Mouse (Mus musculus) heart, embryonic 12.5 days (tissue): ENCODE results near the gene Ovol2. TPM values are rescaled to one million over a fixed set of nuclear protein-coding genes. Genes with fewer than 3 reads are reported as not detected.
"Not testable (repeated sequence)": the region's sequence is repeated elsewhere in the genome, so short reads cannot be mapped to it uniquely, and the experiment has no call there.

Experiments used
- ATAC-seq: fragments of 200-750 bp; cut with Nextera tagmentation; 2 replicates; pipeline ENCODE4 v1.8.0; 2017; ENCODE audit warnings: moderate TSS enrichment, moderate library complexity; ENCODE audit not compliant: insufficient number of reproducible peaks, low FRiP score
- H3K27ac ChIP-seq: fragments of 300-500 bp; sonication (generic); 2 replicates; pipeline ENCODE4 v1.5.1; 2016; ENCODE audit warnings: mild to moderate bottlenecking, moderate library complexity; ENCODE audit not compliant: poor library complexity, severe bottlenecking
- H3K27me3 ChIP-seq: fragments of 300-500 bp; sonication (generic); replicated peaks from 2 replicates; pipeline ENCODE4 v1.6.1; 2016; ENCODE audit warnings: mild to moderate bottlenecking, moderate library complexity
- H3K36me3 ChIP-seq: fragments of 300-500 bp; sonication (generic); 2 replicates; pipeline ENCODE4 v1.6.1; 2016; ENCODE audit warnings: mild to moderate bottlenecking, moderate library complexity
- H3K4me1 ChIP-seq: fragments of 300-500 bp; sonication (generic); replicated peaks from 2 replicates; pipeline ENCODE4 v1.6.1; 2016; ENCODE audit warnings: mild to moderate bottlenecking
- H3K4me2 ChIP-seq: fragments of 300-500 bp; sonication (generic); 2 replicates; pipeline ENCODE4 v1.6.1; 2016; ENCODE audit warnings: mild to moderate bottlenecking, moderate library complexity
- H3K4me3 ChIP-seq: fragments of 300-500 bp; sonication (generic); 2 replicates; pipeline ENCODE4 v1.5.1; 2016; ENCODE audit warnings: mild to moderate bottlenecking
- H3K9ac ChIP-seq: fragments of 300-500 bp; sonication (generic); 2 replicates; pipeline ENCODE4 v1.6.1; 2016; ENCODE audit warnings: mild to moderate bottlenecking, moderate library complexity
- H3K9me3 ChIP-seq: fragments of 300-500 bp; sonication (generic); replicated peaks from 2 replicates; pipeline ENCODE4 v1.6.1; 2016; ENCODE audit warnings: mild to moderate bottlenecking, moderate library complexity
- WGBS: fragments of 180-500 bp; shearing (Covaris S2); methylation state at CpG from one replicate; pipeline ENCODE4 v1.1.7; 2016; 5-methylcytosine and 5-hydroxymethylcytosine counted together
- polyA plus RNA-seq: library from polyadenylated mRNA; unstranded; fragments of >200 nt; fragmentation: Nextera tagmentation; extraction: Ambion mirVana; gene quantifications from 2 replicates; pipeline ENCODE4 v1.2.1, GENCODE M21; 2016

Gene Ovol2
- polyA plus RNA-seq, 1 experiment from 2014 or later = 0.20 TPM

DNA sequence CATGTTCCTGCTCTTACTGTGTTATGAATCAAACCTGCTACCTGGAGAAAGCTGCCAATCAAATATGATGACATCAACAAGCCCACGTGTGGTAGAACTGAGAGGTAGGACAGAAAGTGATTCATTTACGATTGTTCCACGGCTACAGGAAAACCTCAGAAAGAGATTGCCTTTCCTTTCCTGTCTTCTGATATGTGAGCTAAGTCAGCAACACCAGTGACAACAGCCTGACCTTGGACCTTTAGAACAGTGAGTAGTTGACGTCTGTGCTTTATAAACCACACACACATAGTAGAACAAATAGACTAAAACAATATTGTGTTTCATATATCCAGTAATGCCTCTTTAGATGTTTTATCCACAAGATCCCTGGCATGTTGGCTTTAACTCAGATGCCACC lies 11.2 kb upstream of the Ovol2 start:
- Histone ChIP-seq H3K4me2 (no peak overlapping the region), H3K9ac (no peak overlapping the region), H3K27me3 (no peaks in the 10 kb centered on the region), H3K4me3 (no peak overlapping the region), H3K4me1 (no peaks in the 10 kb centered on the region), H3K27ac (no peak overlapping the region), H3K9me3 (no peaks in the 10 kb centered on the region), H3K36me3 (no peaks in the 10 kb centered on the region)
- 57% methylated on average over 4 of the region's 4 CpGs for WGBS
- no peak for ATAC-seq

DNA sequence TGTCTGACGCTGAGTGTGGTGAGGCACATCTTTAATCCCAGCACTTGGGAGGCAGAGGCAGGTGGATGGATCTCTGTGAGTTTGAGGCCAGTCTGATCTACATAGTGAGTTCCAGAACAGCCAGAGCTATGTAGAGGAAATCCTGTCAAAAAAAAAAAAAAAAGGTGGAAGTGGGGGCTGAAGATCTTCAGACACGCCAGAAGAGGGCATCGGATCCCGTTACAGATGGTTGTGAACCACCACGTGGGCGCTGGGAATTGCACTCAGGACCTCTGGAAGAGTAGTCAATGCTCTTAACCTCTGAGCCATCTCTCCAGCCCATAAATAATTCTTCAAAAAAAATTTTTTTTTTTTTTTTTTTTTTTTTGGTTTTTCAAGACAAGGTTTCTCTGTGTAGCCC lies 6.2 kb upstream of the Ovol2 start:
- not testable (repeated sequence) for ATAC-seq, H3K36me3 ChIP-seq, H3K4me2 ChIP-seq, H3K27ac ChIP-seq, H3K4me3 ChIP-seq, H3K9me3 ChIP-seq, H3K9ac ChIP-seq, H3K4me1 ChIP-seq
- WGBS = 83% methylated on average over 6 of the region's 6 CpGs
- peaks cover 33% of the 10 kb centered on the region for H3K27me3 ChIP-seq

DNA sequence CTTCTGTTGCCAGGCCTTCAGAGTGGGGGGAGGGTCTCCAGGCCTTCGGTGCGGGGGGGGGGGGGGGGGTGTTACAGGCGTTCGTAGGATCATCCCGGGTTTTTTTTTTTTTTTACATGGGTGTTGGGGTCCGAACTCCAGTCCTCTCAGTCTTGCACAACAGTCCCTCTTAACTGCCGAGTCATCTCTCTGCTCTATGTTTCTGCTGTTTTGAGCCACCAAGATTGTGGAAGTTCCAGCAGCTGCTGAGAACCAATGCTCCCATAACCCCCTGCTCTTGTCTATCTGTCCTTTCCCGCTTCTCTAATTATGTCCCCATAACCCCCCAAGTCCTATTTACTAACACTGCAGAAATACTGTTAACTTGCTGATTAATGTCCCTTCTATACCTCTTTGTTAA lies 5.8 kb upstream of the Ovol2 start:
- H3K36me3 ChIP-seq = no peaks in the 10 kb centered on the region
- no peak for ATAC-seq
- H3K4me2 ChIP-seq = no peak overlapping the region
- H3K4me1 ChIP-seq = peaks cover 5% of the 10 kb centered on the region; the same call in 1 of the 2 replicates
- peaks cover 37% of the 10 kb centered on the region for H3K27me3 ChIP-seq
- no peaks in the 10 kb centered on the region for H3K9me3 ChIP-seq
- no peak overlapping the region for H3K9ac ChIP-seq
- no peak overlapping the region for H3K27ac ChIP-seq
- no peak overlapping the region for H3K4me3 ChIP-seq
- 60% methylated on average over 8 of the region's 8 CpGs for WGBS

DNA sequence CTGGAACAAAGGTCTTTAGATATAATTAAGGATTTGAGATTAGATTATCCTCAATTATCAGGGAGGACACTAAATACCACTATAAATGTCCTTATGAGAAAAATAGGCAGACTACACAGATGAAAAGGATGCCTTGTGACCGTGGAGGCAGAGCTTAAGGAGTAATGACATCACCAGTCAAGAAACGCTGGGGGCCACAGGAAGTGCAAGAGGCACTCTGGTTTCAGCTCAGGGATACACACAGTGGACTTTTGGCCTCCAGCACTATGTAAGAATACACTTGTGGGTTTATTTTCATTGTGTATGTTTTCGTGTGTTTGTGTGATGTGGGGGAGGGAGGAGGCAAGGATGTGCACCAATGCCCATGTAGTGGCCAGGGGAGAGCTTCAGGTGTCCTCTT lies 5.3 kb upstream of the Ovol2 start:
- Histone ChIP-seq H3K4me2 (no peak overlapping the region), H3K27ac (no peak overlapping the region), H3K36me3 (no peaks in the 10 kb centered on the region), H3K9me3 (no peaks in the 10 kb centered on the region), H3K4me1 (peaks cover 8% of the 10 kb centered on the region), H3K27me3 (peaks cover 42% of the 10 kb centered on the region), H3K9ac (no peak overlapping the region), H3K4me3 (no peak overlapping the region)
- no peak for ATAC-seq
- WGBS = 52% methylated on average over 3 of the region's 3 CpGs

DNA sequence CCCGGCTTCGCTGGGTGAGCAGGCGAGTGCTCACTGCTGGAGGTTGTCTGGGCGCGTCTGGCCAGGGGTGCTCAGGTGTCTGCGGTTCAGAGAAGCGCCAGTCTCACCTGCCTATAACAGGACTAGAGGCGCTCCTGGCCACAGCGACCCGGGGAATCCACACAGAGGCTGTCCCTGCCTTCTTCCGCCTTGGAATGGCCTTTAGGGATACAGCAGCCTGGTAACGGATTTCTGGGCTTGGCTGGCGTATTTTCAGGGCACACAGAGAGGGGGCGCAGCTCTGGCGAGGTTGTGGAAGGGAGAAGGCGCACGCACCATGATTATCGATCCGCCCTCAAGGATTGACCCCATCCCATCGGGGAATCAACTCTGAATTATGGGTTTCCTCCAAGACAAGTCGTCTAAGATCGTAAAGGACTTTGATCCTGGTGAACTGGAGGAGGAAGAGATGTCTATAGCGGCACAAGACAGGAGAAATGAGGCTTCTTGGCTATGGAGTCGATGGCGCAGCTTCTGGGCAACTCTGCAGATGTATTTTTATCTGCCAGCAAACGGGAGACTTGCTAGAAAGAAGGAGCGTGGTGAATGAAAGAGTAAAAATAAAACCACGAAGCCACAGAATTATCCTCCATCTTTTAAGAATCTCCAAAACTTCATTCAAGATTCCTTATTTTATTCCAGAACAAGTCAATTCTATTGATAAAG lies 1.3 kb upstream of the Ovol2 start:
- Histone ChIP-seq H3K9ac (0 out of 2 replicates have a peak overlapping the region, but pooled peaks have one; percentile 44), H3K36me3 (no peaks in the 10 kb centered on the region), H3K4me2 (peak overlapping the region; percentile 88), H3K4me3 (peak overlapping the region; percentile 55), H3K27ac (no peak overlapping the region), H3K4me1 (peaks cover 33% of the 10 kb centered on the region), H3K9me3 (no peaks in the 10 kb centered on the region), H3K27me3 (peaks cover 80% of the 10 kb centered on the region)
- 6% methylated on average over 28 of the region's 28 CpGs for WGBS
- no peak for ATAC-seq

DNA sequence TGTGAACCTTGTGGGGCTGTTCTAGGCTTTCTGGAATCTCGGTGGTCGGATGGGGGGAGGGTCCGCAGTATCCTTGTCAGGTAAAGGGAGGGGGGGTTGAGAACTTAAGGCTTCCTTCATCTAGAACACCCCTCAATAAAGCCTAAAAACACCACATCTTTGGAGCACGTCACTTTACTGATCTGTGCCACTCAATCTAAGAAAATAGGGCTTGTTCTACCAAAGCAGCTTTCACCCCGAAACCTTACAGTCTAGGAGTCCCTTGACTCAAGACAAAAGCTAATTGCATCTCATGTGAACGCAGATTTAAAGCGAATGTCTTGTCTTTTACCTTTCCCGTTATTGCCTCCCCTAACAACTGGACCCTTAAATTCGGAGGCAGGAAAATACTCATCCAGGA lies 540 bp upstream of the Ovol2 start:
- peak overlapping the region; percentile 55 for H3K4me3 ChIP-seq
- ATAC-seq = no peak
- H3K9me3 ChIP-seq = no peaks in the 10 kb centered on the region
- 5% methylated on average over 9 of the region's 9 CpGs for WGBS
- peak overlapping the region; percentile 88 for H3K4me2 ChIP-seq
- peaks cover 33% of the 10 kb centered on the region for H3K4me1 ChIP-seq
- 0 out of 2 replicates have a peak overlapping the region, but pooled peaks have one; percentile 44 for H3K9ac ChIP-seq
- H3K27ac ChIP-seq = no peak overlapping the region
- H3K36me3 ChIP-seq = no peaks in the 10 kb centered on the region
- H3K27me3 ChIP-seq = peaks cover 86% of the 10 kb centered on the region

DNA sequence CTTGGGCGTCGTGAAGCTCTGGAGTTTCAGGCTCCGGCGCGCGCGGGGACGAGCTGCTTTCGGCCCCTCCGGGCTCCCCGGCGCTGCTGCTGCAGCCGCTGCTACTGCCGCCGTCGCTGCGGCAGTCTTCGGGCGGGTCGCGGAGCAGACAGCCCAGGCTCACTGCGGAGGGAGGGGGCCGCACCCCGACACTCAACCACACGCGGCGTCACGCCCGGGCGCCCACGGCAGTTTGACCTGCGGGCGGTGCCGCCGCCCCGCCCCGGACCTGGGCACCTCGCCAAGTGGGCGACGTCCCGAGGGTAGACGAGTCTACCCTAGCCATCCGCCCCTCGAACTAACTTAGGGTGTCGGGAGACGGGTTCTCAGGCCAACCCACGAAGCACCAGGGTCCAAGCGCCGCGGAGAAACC lies 980 bp downstream of the Ovol2 start:
- Histone ChIP-seq H3K36me3 (no peaks in the 10 kb centered on the region), H3K27me3 (peaks cover 89% of the 10 kb centered on the region), H3K9ac (peak overlapping the region; percentile 57), H3K4me2 (peak overlapping the region; percentile 88), H3K4me1 (peaks cover 33% of the 10 kb centered on the region), H3K4me3 (peak overlapping the region; percentile 55), H3K27ac (no peak overlapping the region), H3K9me3 (no peaks in the 10 kb centered on the region)
- ATAC-seq = peak; percentile 41; the same call in 1 of the 2 replicates
- under 1% methylated on average over 50 of the region's 50 CpGs for WGBS

DNA sequence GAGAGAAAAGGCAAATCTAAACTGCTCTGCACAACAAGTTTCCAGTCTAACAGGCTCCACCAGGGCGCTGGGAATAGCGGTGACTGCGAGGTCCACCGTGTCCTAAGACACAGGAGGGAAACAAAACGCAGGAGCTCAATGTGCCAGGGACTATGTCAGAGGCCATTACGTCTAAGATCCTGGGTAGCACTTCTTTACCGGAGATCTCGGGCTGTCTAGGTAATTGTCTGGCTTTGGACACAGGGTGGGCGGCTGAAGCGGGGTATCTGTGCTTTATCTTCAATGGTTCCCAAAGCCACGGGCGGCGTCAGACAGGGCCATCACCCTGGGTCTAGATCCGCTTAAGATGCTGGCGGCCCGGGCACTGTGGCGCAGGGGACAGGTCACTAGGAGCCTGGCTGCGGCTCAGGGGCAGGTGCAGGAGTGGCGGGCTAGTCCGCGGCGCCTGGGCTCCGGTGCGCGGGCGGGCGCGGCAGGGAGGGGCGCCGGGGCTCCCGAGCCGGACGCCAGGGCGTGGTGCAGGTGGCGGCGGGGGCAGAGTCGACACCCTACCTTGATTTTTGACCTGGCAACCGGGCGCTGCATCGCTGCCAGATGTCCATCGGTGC lies 1.5 kb downstream of the Ovol2 start:
- Histone ChIP-seq H3K4me1 (peaks cover 33% of the 10 kb centered on the region), H3K36me3 (no peaks in the 10 kb centered on the region), H3K4me3 (peak overlapping the region; percentile 55), H3K4me2 (peak overlapping the region; percentile 88), H3K9me3 (no peaks in the 10 kb centered on the region), H3K27ac (no peak overlapping the region), H3K9ac (peak overlapping the region; percentile 57), H3K27me3 (peaks cover 85% of the 10 kb centered on the region)
- no peak for ATAC-seq
- 3% methylated on average over 31 of the region's 41 CpGs for WGBS

DNA sequence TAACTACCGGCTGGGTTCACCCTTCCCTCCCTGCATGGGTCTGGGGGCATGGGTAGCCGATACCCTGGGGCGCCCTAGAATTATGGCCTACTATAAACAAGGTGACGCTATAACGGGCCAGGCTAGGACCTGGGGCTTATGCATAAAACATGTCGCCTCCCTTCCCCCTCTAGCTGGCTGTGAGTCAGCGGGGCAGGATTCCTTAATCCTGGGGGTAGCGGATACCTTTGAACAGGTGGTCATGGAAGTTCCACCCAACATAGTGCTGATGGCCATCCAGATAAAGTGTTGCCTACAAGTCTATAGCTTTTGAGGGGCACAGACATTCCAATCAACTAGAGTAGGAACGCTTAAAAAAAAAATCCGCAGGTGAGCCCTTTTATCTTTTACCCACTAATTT lies 2.0 kb downstream of the Ovol2 start:
- peaks cover 80% of the 10 kb centered on the region for H3K27me3 ChIP-seq
- peak overlapping the region; percentile 88 for H3K4me2 ChIP-seq
- no peaks in the 10 kb centered on the region for H3K36me3 ChIP-seq
- H3K9ac ChIP-seq = no peak overlapping the region
- WGBS = 4% methylated on average over 10 of the region's 10 CpGs
- no peak overlapping the region for H3K27ac ChIP-seq
- peaks cover 33% of the 10 kb centered on the region for H3K4me1 ChIP-seq
- H3K9me3 ChIP-seq = no peaks in the 10 kb centered on the region
- no peak for ATAC-seq
- H3K4me3 ChIP-seq = peak overlapping the region; percentile 55

DNA sequence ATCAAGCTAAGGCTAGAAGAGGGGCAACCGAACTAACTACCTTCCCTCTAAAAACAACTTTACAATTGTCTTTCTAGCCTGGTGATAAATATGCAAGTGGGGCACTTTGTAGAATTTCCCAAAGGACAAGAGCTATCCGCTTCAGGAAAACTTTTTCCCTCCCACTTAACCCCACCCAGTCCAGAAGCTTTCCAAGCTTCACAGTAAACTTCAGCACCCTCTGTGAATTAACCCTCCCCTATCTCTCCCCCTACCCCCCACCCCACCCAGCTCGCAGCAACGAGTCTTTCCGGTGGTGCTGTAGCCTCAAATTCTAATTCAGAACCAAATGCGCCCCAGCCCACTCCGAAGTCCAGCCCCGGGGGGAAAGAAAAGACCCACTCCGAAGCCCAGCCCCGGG lies 2.5 kb downstream of the Ovol2 start:
- no peaks in the 10 kb centered on the region for H3K9me3 ChIP-seq
- ATAC-seq = no peak
- H3K4me1 ChIP-seq = peaks cover 33% of the 10 kb centered on the region
- peaks cover 75% of the 10 kb centered on the region for H3K27me3 ChIP-seq
- no peak overlapping the region for H3K27ac ChIP-seq
- no peaks in the 10 kb centered on the region for H3K36me3 ChIP-seq
- peak overlapping the region; percentile 27 for H3K4me3 ChIP-seq
- WGBS = 1% methylated on average over 9 of the region's 10 CpGs
- H3K4me2 ChIP-seq = peak overlapping the region; percentile 88
- no peak overlapping the region for H3K9ac ChIP-seq

DNA sequence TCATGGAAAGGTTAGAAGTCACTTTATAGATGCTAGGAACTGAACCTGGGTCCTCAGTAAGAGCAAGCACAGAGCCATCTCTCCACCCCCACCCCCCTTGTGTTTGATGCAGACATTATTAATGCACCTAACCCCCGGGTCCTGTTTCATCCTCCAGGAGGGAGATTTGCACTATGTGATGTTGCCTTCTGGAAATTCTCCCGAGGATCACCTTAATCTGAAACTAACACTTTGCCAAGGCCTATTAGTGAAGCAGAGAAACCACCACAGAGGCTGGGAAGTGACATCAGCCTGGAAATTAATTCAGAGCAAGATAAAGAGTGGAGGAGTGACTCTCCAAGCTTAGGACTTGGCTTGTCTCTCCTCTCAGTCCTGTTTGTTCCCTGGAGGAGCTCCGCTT lies 7.7 kb downstream of the Ovol2 start:
- WGBS = 52% methylated on average over 3 of the region's 3 CpGs
- no peaks in the 10 kb centered on the region for H3K9me3 ChIP-seq
- no peak overlapping the region for H3K4me3 ChIP-seq
- H3K4me1 ChIP-seq = no peaks in the 10 kb centered on the region
- H3K36me3 ChIP-seq = no peaks in the 10 kb centered on the region
- no peak overlapping the region for H3K27ac ChIP-seq
- peaks cover 25% of the 10 kb centered on the region for H3K27me3 ChIP-seq
- H3K4me2 ChIP-seq = no peak overlapping the region
- ATAC-seq = no peak
- no peak overlapping the region for H3K9ac ChIP-seq
